Mouse (Mus musculus): ENCODE measurements around the gene Thbs2.

The Thbs2 gene

GRCm38 (mm10) chr17:14696281-14696795, 2.3 kb upstream of the Thbs2 start:
- no peak for DNase-seq (ENCODE audit: low spot score in 2 of 2)

- no peak for DNase-seq (ENCODE audit: low spot score in 2 of 2)
Observed at GRCm38 (mm10) chr17:14693048-14693993, 714 bp downstream of the Thbs2 start.

- DNase-seq (ENCODE audit: low spot score in 2 of 2): no peak
Observed at GRCm38 (mm10) chr17:14691901-14692300, 2.1 kb downstream of the Thbs2 start.

- no peak for DNase-seq (ENCODE audit: low spot score in 2 of 2)
Observed at GRCm38 (mm10) chr17:14691197-14691596, 2.8 kb downstream of the Thbs2 start.

- DNase-seq (ENCODE audit: low spot score in 2 of 2): peak in 1 of 2 experiments; percentile 41
Observed at GRCm38 (mm10) chr17:14682836-14683235, 11.2 kb downstream of the Thbs2 start.

DNA sequence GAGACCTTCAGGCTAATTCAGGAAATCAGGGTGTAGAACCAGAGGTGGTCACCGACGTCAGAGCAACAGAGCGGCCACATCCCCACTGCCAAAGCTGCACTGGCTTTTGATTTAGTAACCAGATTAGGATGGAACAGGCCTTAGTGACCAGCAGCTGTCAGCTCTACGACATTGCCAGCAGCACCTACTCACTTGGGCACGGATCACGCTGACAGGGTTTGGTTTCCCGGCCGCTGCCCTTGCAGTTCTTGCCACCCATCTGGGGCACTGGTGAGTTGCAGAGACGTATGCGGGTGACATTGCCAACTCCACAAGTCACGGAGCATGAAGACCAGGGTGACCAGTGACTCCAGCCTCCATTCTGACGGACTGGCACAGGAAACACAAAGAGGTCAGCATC, 13.0 kb downstream of the Thbs2 start:
- DNase-seq (ENCODE audit: low spot score in 2 of 2): no peak

GRCm38 (mm10) chr17:14677198-14677597, 16.8 kb downstream of the Thbs2 start:
- DNase-seq (ENCODE audit: low spot score in 2 of 2): no peak

DNA sequence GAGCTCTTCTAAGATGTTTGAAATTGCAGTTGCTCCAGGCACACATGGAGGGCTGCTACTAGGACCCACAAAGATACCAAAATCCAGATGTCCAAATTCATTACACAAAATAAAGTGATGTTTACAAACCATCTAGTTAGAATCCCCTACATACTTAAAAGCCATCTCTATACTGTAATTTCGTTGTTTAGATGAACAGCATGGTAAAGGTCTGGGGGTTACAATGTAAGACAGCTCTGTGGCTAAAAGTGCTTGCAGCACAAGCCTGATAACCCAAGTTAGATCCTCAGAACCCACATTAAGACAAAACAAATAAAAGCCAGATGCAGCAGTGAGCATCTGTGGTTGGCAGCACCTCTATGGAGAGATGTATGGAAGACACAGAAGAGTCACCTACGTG, 18.5 kb downstream of the Thbs2 start:
- no peak for DNase-seq (ENCODE audit: low spot score in 2 of 2)

DNA sequence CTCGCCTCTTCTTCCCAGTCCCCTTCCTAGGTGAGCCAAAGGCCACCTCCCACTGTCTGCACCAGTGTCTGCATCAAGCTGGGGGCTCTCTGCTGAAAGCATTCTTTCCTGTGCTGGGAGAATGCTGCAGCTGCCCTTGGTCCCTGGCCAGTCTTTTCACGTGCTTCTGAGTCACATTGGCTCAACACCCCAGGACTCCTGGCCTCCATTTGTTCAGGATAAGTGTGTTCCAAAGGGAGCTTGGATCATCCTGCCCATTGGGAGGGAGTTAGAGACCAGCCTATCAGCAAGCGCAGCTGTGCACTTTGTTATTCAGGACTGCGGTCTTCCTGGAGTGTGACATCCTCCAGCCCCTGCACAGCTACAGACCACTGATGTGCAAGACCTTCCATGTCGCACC, 21.6 kb downstream of the Thbs2 start:
- peak; percentile 19 to 72 for DNase-seq (ENCODE audit: low spot score in 2 of 2)

DNA sequence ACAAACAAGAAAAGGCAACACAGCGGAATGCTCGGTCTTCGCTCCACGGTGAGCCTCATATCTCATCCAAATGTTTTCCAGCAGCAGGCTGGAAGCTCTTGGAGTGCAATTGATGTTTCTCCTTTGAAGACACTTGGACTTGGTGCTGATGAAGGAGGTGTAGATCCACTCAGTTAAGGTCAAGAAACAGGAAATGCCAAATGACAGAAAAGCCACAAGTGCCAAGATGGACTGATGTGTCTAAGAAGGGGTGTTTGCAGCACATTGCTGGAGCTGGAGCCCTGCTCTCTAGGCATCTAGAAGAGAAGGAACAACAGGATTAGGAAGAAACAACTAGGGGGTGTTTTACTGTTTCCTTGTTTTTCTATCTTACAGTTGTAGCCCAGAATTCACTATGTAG, 26.8 kb downstream of the Thbs2 start:
- no peak for DNase-seq (ENCODE audit: low spot score in 2 of 2)

GRCm38 (mm10) chr17:14666451-14666850, 27.6 kb downstream of the Thbs2 start:
- no peak for DNase-seq (ENCODE audit: low spot score in 2 of 2)

- DNase-seq (ENCODE audit: low spot score in 2 of 2): no peak
Observed at GRCm38 (mm10) chr17:14663366-14663765, 30.7 kb downstream of the Thbs2 start.

DNA sequence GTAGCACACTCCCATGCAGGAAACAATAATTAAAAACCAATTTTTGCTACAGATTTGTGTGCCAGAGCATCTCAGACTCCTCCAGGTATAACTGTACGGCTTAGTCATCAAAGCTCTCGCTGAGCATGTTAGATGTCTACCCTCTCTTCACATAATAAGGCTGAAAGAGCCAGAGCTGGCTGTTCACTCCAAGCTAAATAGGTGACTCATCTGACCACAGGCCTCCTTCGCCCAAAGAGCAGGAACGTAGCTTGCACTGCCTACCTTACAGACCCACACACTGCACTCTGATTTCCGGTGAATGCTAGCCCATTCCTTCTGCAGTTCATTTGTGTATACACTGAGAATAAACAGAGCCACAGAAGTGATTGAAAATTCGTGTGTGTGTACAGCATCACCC, 31.6 kb downstream of the Thbs2 start:
- no peak for DNase-seq (ENCODE audit: low spot score in 2 of 2)

- DNase-seq (ENCODE audit: low spot score in 2 of 2): no peak
Observed at GRCm38 (mm10) chr17:14659746-14660145, 34.3 kb downstream of the Thbs2 start.

- DNase-seq (ENCODE audit: low spot score in 2 of 2): no peak
Observed at GRCm38 (mm10) chr17:14658123-14658522, 35.9 kb downstream of the Thbs2 start.

- no peak for DNase-seq (ENCODE audit: low spot score in 2 of 2)
Observed at GRCm38 (mm10) chr17:14657123-14657522, 36.9 kb downstream of the Thbs2 start.

DNA sequence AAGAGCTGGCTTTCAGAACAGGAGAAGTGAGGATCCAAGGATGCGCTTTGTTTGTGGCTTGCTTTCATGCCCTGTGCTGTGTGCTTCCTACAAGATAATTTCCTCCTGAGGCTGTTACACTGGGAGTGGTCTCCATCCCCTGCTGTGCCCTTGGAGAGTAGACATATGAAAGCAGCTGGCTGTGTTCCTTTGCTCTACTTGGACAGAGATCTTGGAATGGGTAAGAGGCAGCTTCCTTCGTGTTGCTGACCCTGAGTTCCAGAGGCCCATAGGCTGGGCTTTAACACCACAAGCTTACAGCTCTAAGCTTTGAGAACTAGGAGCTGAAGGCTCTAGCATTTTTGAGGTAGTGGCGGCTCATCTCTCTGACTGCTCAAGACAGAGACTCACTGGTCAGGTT, 39.1 kb downstream of the Thbs2 start:
- no peak for DNase-seq (ENCODE audit: low spot score in 2 of 2)

GRCm38 (mm10) chr17:14652013-14652412, 42.0 kb downstream of the Thbs2 start:
- DNase-seq (ENCODE audit: low spot score in 2 of 2): no peak

DNA sequence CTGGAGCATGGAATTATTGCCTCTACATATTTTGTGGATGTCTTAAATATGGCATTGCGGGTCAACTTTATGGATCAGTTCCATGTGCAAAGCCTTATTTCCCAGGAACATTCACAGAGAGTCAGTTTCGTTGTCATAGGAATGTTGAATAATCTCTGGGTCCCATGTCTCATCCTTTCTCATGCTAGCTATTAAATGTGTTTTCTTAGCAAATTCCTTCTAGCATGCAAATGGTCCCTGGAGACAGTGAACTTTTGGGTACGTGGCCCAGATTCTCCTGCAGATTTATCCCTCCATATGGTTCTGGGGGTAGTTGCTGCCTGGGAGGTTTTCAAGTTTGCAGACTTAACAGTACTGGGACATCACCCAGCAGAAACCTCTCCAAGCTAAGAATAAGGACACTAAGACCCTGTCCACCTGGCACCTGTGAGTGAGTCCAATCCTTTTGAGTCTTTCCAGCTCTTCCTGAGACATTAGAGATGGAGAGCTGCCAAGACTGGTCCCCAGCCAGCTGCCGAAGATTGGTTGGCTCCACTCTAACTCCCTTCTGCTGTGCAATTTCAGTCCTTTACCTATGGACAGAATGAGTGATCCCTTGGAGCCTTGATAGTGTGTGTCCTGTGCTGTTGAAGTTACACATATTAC, 45.9 kb downstream of the Thbs2 start:
- DNase-seq (ENCODE audit: low spot score in 2 of 2): no peak

- DNase-seq (ENCODE audit: low spot score in 2 of 2): no peak
Observed at GRCm38 (mm10) chr17:14643996-14644395, 50.0 kb downstream of the Thbs2 start.

- DNase-seq (ENCODE audit: low spot score in 2 of 2): no peak
Observed at GRCm38 (mm10) chr17:14640351-14641115, 53.5 kb downstream of the Thbs2 start.
